Mouse (Mus musculus) cerebellum, postnatal 14 days (tissue): Measurements from ENCODE around the gene Fam117b.

Experiments
- DNase-seq, 2 experiments: peaks; one replicate each; pipeline ENCODE4 v3.0.0; 2021; ENCODE audit warnings: mixed read lengths in 2 of 2

Fam117b gene

GRCm38 (mm10) chr1:59995646-59996045 is 82.8 kb downstream of the Fam117b start:
- DNase-seq, result no peak

GRCm38 (mm10) chr1:59997352-59997751 is 84.5 kb downstream of the Fam117b start:
- DNase-seq, result no peak

DNA sequence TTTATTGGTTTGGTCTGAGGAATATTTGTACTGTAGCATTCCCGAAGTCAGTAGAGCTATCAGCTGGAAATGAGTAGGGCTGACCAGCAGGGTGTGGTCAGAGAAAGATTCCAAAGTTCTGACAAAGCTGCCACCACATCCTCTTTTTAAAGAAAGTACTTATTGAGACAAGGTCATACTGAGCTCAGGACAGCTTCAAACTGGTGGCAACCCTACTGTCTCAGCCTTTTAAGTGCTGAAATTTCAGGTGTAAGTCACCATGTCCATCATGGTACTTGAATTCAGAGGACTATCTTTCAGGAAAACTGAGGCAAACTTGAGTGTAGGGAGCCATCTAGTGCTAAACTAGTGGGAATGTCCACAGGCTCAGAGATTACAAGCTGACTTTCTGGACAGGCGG is 87.5 kb downstream of the Fam117b start:
- no peak for DNase-seq

DNA sequence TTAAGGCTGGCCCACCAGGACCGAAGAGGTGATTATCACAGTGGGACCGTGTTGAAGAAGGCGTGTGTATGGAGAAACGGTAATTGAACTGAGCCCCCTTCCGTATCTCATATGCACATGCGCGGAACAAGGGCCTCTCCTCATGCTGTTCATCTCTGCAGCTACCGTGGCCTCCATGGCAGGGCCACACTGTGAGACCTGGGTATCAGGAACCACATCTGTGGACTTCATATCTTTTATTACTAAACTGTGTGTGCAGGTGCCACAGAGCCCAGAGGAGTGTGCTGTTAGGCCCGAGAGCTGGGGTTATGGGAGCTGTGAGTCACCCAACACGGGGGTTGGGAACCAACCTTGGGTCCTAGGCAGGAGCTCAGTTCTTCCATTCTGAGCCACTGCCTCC is 94.5 kb downstream of the Fam117b start:
- no peak for DNase-seq

DNA sequence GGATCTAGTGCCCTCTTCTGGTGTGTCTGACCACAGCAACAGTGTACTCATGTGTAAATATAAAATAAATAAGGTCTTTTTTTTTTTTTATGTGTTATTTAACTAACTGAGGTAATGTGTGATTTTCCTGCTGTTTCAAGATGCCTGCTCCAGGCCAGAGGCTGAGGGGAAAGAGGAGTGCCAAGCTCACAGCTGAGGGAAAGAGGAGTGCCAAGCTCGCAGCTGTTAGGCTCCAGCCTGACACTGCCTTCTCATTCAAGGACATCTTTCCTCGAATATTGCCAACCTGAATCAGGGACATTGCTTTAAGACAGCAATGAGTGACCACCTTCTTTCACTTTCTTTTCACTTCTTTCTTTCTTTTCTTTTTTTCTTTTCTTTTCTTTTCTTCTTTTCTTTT is 95.9 kb downstream of the Fam117b start:
- no peak for DNase-seq

DNA sequence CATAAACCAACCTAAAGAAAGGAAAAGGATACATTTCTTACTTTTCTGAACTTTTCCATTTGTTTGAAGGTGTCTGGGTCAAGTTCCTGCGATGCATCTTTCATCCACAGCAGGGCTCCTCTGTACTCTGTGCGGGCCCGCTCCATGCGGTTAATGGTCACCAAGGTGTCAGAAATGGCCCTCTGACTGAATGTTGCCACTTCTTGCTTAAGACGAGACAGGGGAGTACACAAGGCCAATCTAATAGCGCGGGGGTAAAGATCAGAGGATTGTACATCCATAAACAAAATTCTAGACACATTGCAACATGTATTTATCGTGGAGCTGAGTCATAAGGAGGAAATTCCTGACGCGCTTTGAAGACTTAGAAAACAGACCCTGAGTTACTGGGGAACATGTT is 101.0 kb downstream of the Fam117b start:
- no peak for DNase-seq

DNA sequence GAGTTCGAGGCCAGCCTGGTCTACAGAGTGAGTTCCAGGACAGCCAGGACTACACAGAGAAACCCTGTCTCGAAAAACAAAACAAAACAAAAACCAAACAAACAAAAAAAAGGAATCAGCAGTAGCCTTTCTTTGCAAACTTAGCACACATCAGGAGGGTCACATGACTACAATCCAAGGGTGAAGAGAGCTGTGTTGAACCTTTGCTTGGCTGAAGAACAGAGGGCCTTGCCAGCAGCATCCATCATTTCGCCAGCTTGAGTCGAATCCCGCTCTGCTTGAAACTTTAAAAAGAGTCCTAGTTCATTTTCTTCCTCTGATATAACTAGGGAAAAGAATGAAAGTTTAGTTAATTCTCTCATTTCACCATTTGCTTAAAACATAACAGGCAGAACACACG is 102.7 kb downstream of the Fam117b start:
- no peak for DNase-seq

- no peak for DNase-seq
These were observed 103.4 kb downstream of the Fam117b start for GRCm38 (mm10) chr1:60016136-60016611.

DNA sequence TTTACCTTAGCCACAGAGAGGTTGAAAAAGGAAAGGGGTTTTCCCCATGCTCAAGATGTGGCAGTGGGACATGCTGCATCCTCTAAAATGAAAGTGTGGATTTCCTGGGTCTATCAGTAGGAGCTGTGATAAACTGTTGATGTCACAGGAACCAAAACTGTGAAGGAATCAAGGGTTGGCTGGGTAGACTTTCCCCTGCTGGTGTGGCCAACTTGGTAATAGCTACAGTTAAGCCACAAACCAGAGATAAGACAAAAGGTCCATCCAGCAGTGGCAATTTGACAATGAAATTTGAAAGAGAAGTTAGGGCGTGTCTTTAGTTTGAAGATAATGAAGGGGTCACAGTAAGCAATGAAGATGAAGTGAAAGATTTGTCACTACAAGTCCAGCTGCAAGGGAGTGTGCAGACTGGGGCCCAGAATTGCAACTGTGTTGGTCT is 104.2 kb downstream of the Fam117b start:
- no peak for DNase-seq
